Mouse (Mus musculus) bone marrow, adult 2 months (tissue): Measurements from ENCODE around the gene Clec4g.

Source experiments
- CTCF ChIP-seq: fragments of 200-500 bp; IDR thresholded peaks from 2 replicates; pipeline ENCODE4 v1.5.1; 2011; ENCODE audit warnings: low read length, control low read depth; ENCODE audit not compliant: control insufficient read depth, insufficient read depth
- POLR2A ChIP-seq: fragments of 200-500 bp; IDR thresholded peaks from 2 replicates; pipeline ENCODE4 v1.6.1; 2011; ENCODE audit warnings: low read depth, mild to moderate bottlenecking, control low read depth, low read length, borderline replicate concordance; ENCODE audit not compliant: control insufficient read depth

- TF ChIP-seq CTCF: no peak
- TF ChIP-seq POLR2A: no peak
Measured at GRCm38 (mm10) chr8:3678831-3679230, 41.6 kb downstream of the Clec4g start.
